Mouse (Mus musculus): Measurements from ENCODE around the gene E2f4.

Gene E2f4

DNA sequence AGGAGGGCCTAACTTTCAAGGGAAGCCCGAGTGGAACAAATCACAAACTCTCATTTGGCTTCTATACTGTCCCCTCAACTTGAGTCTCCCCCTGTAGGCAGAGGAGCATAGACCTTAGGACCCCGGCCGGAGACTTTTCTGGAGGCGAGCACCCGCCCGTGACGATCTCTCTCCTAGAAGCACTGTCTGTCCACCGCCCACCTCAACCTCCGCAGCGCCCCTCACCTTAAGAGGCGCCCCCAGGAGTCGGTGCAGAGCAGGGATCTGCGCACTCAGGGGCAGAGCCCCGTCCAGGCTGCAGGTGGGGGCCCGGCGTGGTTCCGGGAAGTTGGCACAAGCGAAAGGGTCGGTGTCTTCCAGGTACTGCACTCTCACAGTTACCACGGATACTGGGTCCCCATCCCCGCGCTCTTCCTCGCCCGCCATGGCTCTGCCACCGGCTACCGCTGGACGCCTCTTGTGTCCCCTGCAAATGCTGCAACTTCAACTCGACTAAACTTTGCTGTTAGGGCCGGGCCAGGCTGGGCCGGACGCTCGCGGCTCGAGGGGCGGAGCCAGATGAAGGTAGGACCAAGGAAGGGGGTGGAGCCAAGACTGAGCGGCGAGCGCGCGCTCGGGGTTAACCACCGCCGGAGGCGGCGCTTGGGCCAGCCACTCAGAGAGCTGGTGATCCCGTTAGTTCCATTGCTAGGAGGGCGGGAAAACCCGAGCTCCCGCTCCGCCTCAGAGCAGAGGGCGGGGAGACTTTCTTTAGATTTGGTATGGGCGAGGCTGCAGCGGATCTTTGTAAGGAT is 50.2 kb downstream of the E2f4 start, which contains the start of gene Fhod1:
Gene Fhod1 (minus strand): TSS at position 526 of the 794 bp plus-strand sequence.
- DNase-seq (ENCODE audit: low spot score in 2 of 2): peak; percentile 93

DNA sequence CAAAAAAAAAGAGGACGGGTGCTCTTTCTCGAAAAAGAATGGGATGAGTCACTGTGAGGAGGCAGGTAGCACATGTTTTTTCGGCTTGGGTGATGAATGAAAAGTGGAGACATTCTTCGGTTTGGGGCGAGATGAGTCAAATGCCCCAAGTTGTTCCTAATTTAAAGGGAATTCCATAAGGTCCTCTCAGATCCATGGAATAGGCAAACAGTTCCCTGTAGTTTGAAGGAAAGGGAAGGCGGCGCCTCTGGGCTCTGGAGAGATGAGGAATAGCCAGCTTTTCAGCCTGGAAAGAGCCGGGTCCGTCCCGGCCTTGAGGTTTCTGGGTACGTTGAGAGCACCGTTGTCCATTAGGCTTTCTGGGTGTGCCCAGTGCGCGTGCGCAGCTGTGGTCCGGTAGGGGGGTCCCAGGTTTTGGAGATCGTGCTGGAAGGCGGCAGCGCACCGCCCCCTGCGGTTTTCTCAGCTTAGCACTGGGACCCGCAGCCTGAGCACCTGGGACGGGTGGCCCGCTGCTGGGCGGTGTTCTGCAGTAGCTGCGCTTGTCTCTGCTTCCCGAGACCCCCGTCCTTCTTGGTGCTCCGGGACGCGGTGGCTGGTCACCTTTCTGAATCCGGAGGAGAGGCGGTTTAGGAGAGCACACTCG is 51.1 kb downstream of the E2f4 start, which contains the start of gene Slc9a5:
Gene Slc9a5 (plus strand): TSS at position 394 of the 646 bp plus-strand sequence.
- DNase-seq (ENCODE audit: low spot score in 2 of 2): peak; percentile 74

DNA sequence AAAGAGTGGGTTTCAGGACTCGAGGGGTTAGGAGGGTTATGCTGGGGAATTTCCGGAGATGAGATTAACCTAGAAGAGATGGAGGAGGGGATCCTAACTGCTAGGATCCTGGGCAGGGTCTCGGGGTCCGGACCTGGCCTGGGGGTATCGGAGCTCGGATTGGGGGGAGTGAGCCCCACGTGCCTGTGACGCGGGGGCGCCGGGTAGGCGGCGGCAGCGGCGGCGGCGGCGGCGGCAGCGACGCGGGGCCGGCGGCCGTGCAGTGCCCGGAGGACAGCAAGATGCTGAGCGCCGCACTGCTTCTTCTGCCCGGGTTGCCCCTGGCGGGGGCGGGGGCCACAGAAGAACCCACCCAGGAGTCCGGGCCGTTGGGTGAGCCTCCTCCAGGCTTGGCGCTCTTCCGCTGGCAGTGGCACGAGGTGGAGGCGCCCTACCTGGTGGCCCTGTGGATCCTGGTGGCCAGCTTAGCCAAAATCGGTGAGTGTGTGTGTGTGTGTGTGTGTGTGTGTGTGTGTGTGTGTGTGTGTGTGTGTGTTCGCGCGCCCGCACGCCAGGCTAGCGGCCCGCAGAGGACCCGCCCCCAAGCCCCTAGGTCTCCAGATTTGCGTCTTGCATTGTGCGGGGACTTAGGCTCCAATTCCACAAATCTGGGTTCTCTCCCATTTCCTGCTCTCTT is 51.8 kb downstream of the E2f4 start:
- peak; percentile 60 to 70 for DNase-seq (ENCODE audit: low spot score in 2 of 2)

DNA sequence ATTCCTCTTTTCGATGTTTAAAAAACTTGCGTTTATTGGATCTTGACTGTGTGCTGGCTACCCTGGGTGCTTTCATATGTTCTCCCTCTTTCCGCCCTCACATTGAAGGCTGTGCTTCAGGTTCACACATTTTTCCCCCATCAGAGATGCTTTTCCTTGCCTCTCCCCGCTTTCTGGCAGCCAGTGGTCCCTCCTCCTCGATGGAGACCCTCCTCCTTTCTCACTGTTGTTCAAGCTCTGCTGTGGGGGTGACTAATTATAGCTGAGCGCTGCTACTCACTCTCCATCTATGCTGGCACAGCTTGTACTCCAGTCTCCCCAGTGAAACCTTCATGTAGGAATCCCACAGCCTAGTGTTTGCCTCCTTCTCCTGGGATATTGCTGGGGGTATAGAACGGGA is 52.7 kb downstream of the E2f4 start:
- DNase-seq (ENCODE audit: low spot score in 2 of 2): no peak

DNA sequence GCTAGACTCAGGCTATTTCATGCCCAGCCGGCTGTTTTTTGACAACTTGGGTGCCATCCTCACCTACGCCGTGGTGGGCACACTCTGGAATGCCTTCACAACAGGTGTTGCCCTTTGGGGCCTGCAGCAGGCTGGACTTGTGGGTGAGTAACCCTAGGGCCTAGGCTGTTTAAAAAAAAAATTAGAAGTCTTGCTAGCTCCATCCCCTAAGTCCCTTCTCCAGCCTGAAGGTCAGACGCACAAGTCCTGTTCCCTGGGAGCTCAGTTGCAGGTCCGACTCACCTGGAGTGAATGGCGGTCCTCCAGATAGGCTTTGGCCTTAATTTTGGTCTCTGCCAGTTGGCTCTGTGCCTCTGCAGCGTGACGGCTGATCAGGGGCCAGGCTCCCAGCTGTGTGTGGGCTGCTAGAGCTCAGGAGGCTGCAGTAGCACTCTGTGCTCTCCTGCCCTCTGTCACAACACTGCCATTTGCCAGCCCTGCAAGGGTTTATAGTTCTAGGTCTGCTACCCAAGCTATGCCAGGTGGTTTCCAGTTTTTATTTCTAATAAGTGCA is 56.2 kb downstream of the E2f4 start:
- no peak for DNase-seq (ENCODE audit: low spot score in 2 of 2)

DNA sequence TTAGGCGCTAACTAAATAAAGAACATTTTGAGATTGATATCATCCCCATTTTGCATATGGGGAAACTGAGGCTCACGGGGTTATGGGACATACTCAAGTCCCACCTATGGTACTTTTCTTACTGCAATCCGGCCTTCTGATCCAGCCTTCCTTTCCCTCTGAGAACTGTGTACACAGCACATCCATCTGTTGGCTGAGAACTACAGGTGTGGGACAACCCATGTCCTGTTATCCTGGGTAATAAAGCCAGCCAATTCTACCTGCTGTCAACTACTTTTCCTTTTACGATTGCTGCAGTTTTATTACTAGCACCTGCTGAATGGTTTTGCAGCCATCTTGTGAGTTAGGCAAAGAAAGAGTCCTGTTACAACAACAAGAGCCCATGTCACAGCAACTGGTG is 57.1 kb downstream of the E2f4 start:
- DNase-seq (ENCODE audit: low spot score in 2 of 2): no peak
